Mouse (Mus musculus) E14TG2a.4 (cell line): ENCODE data around the gene Chrng.

Experiments
- H3K27me3 ChIP-seq: 2 replicates; pipeline ENCODE4 v1.6.1; 2014; ENCODE audit warnings: low read length, control low read depth; ENCODE audit not compliant: insufficient read depth
- H3K36me3 ChIP-seq: 2 replicates; pipeline ENCODE4 v1.6.1; 2014; ENCODE audit warnings: low read length, control low read depth; ENCODE audit not compliant: insufficient read depth
- H3K4me1 ChIP-seq: replicated peaks from 2 replicates; pipeline ENCODE4 v1.6.1; 2014; ENCODE audit warnings: low read depth, low read length, control low read depth
- H3K4me3 ChIP-seq: replicated peaks from 2 replicates; pipeline ENCODE4 v1.5.1; 2014; ENCODE audit warnings: mild to moderate bottlenecking, low read length
- H3K9me3 ChIP-seq: 2 replicates; pipeline ENCODE4 v1.6.1; 2014; ENCODE audit warnings: low read length, control low read depth
- CTCF ChIP-seq: conservative IDR thresholded peaks from 2 replicates; pipeline ENCODE4 v1.5.1; 2014; ENCODE audit warnings: low read length
- NANOG ChIP-seq: IDR thresholded peaks from 2 replicates; pipeline ENCODE4 v1.6.1; 2014; ENCODE audit warnings: borderline replicate concordance, low read length, mixed read lengths
- POU5F1 ChIP-seq: IDR thresholded peaks from 2 replicates; pipeline ENCODE4 v1.6.1; 2014; ENCODE audit warnings: low read length, borderline replicate concordance

Gene Chrng

DNA sequence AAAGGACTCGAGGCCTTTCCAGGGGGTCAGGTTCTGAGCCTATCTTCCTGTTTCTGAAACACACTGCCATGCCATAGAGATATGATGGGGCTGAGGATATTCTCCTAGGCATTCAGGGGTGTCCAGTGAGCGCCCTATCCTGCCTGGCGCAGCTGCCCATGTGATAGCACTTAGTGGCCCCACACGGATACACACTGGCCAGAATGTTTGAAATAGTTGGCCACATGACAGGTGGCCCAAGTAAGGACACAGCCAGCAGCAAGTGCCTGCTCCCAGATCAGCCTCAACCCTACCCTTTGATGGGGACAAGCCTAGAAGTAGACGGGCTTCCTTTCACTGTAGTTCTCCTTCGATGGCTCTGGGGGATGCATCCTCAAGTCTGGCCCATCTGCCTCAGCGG is at the start of gene Chrng:
TSS of gene Chrng (plus strand) at position 193 of the 400 bp plus-strand sequence.
- Histone ChIP-seq H3K4me3 (no peak within 1 kb of the TSS), H3K4me1 (peaks cover 33% of the 10 kb centered on the region), H3K36me3 (no peaks in the 10 kb centered on the region), H3K9me3 (no peaks in the 10 kb centered on the region), H3K27me3 (peaks cover 48% of the 10 kb centered on the region)
- no peak for TF ChIP-seq NANOG
- TF ChIP-seq POU5F1, result no peak
- no peak for TF ChIP-seq CTCF

- TF ChIP-seq POU5F1, result no peak
- TF ChIP-seq CTCF, result no peak
These were observed 48.8 kb upstream of the Chrng start for GRCm38 (mm10) chr1:87155531-87156198.

DNA sequence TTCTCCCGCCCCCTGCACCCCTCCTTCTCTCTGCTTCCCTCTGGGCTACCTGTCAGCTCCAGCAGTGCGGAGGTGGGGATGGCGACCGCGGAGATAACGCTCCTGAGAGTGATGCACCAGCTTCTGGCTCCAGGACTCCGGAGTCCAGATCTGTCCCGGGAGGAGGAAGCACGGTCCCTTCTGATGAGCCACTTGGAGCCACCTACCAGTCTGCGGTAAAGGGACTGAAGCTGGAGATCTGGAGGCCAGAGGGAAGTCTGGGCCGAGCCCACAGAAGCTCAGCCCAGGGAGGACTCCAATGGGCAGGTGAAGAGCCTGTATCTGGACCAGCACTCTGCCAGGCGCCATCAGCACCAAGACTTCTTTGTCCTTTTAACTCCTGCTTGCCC is 48.3 kb upstream of the Chrng start, which contains the start of gene Ecel1:
TSS of gene Ecel1 (minus strand) at position 323 of the 389 bp plus-strand sequence.
- H3K27me3 ChIP-seq, result peaks cover 96% of the 10 kb centered on the region
- peaks cover 33% of the 10 kb centered on the region for H3K4me1 ChIP-seq
- H3K36me3 ChIP-seq, result no peaks in the 10 kb centered on the region
- no peak for TF ChIP-seq CTCF
- no peak for TF ChIP-seq NANOG
- TF ChIP-seq POU5F1, result no peak
- peaks cover 15% of the 10 kb centered on the region; the same call in 1 of the 2 replicates for H3K9me3 ChIP-seq
- peak within 1 kb of the TSS; percentile 73 for H3K4me3 ChIP-seq

More at GRCm38 (mm10) chr1:87155531-87156198, 48.8 kb upstream of the Chrng start:
- peaks cover 33% of the 10 kb centered on the region for H3K4me1 ChIP-seq
- peak overlapping the region; percentile 73 for H3K4me3 ChIP-seq
- H3K27me3 ChIP-seq, result peaks cover 96% of the 10 kb centered on the region
- H3K36me3 ChIP-seq, result no peaks in the 10 kb centered on the region
- H3K9me3 ChIP-seq, result peaks cover 15% of the 10 kb centered on the region; the same call in 1 of the 2 replicates

GRCm38 (mm10) chr1:87159396-87159795 is 45.1 kb upstream of the Chrng start:
- no peaks in the 10 kb centered on the region for H3K36me3 ChIP-seq
- peaks cover 22% of the 10 kb centered on the region for H3K4me1 ChIP-seq
- no peak overlapping the region for H3K4me3 ChIP-seq
- peaks cover 88% of the 10 kb centered on the region for H3K27me3 ChIP-seq
- peaks cover 13% of the 10 kb centered on the region; the same call in 1 of the 2 replicates for H3K9me3 ChIP-seq
- TF ChIP-seq POU5F1, result no peak
- TF ChIP-seq CTCF, result no peak
- TF ChIP-seq NANOG, result no peak

DNA sequence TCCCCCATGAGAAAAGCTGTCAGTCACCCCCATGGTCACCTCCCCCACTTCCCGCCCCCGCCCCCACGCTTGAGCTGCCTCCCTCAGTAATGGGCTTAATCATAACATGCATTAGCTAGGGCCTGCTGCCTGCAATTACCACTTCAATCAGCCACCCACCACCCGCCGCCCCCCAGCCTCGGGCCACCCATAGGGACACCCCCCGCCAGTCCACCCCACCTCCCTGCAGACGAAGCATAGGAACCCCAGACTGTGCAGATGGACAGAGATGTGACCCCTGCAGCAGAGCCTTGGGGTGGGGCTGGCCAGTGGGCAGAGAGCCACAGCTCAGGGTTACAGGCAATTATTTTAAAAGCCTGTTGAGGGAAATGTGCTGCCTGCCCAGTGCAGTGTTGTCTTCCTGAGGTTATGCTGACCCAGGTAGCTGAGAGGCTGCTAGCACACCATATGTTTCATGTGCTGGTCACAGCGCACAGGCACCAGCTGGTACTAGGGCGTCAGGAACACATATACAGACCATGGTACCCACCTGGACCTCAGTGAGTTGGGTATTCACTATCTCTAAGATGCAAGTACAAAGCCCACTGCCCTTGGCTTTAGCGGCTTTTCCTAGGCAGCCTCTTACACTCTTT is 40.2 kb upstream of the Chrng start:
- H3K4me3 ChIP-seq, result no peak overlapping the region
- TF ChIP-seq CTCF, result no peak
- TF ChIP-seq NANOG, result no peak
- no peak for TF ChIP-seq POU5F1
- peaks cover 12% of the 10 kb centered on the region for H3K4me1 ChIP-seq
- no peaks in the 10 kb centered on the region for H3K36me3 ChIP-seq
- H3K27me3 ChIP-seq, result peaks cover 86% of the 10 kb centered on the region
- no peaks in the 10 kb centered on the region for H3K9me3 ChIP-seq

DNA sequence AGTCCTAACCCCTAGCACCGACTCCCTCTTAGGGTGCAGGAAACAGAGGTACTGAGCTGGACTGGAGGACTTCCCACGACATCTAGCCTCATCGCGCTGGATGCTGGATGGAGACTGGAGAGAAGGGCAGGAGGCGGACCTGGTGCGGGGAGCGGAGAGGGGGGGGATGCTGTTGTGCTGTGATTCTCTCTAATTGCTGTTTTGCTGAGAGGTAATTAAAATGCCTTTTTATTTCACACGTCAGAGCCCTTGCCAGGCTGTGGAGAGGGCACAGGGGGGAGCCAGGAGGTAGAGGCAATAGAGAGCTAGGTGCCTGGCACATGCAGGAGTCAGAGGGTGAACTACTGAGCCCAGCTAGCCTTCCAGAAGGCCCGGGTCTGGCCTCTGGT is 39.7 kb upstream of the Chrng start:
- peaks cover 14% of the 10 kb centered on the region for H3K4me1 ChIP-seq
- TF ChIP-seq POU5F1 (no peak), CTCF (no peak), NANOG (no peak)

GRCm38 (mm10) chr1:87170458-87170857 is 34.0 kb upstream of the Chrng start:
- Histone ChIP-seq H3K27me3 (peaks cover 85% of the 10 kb centered on the region), H3K4me1 (peaks cover 29% of the 10 kb centered on the region), H3K9me3 (no peaks in the 10 kb centered on the region), H3K36me3 (no peaks in the 10 kb centered on the region), H3K4me3 (peak overlapping the region; percentile 45; the same call in 1 of the 2 replicates)
- TF ChIP-seq CTCF (no peak), NANOG (no peak), POU5F1 (no peak)

More for the DNA sequence above, 39.7 kb upstream of the Chrng start:
- Histone ChIP-seq H3K27me3 (peaks cover 90% of the 10 kb centered on the region), H3K4me3 (no peak overlapping the region), H3K36me3 (no peaks in the 10 kb centered on the region), H3K9me3 (no peaks in the 10 kb centered on the region)

GRCm38 (mm10) chr1:87171312-87171711 is 33.1 kb upstream of the Chrng start:
- TF ChIP-seq POU5F1 (no peak), CTCF (no peak), NANOG (no peak)
- H3K27me3 ChIP-seq, result peaks cover 76% of the 10 kb centered on the region
- peaks cover 37% of the 10 kb centered on the region for H3K4me1 ChIP-seq

GRCm38 (mm10) chr1:87172316-87172715 is 32.1 kb upstream of the Chrng start:
- Histone ChIP-seq H3K36me3 (no peaks in the 10 kb centered on the region), H3K4me3 (no peak overlapping the region), H3K4me1 (peaks cover 41% of the 10 kb centered on the region), H3K9me3 (no peaks in the 10 kb centered on the region), H3K27me3 (peaks cover 72% of the 10 kb centered on the region)
- no peak for TF ChIP-seq NANOG
- TF ChIP-seq CTCF, result no peak

More at GRCm38 (mm10) chr1:87171312-87171711, 33.1 kb upstream of the Chrng start:
- Histone ChIP-seq H3K4me3 (no peak overlapping the region), H3K9me3 (no peaks in the 10 kb centered on the region), H3K36me3 (no peaks in the 10 kb centered on the region)
